Mouse (Mus musculus): Measurements from ENCODE around the gene Foxf2.

Foxf2 gene

GRCm38 (mm10) chr13:31626183-31626801 is 676 bp downstream of the Foxf2 start:
- DNase-seq (ENCODE audit: low spot score) = peak; percentile 72

GRCm38 (mm10) chr13:31626991-31627625 is 1.5 kb downstream of the Foxf2 start:
- DNase-seq (ENCODE audit: low spot score) = no peak

GRCm38 (mm10) chr13:31627864-31628690 is 2.5 kb downstream of the Foxf2 start:
- peak; percentile 51 for DNase-seq (ENCODE audit: low spot score)

- no peak for DNase-seq (ENCODE audit: low spot score)
Observed at GRCm38 (mm10) chr13:31628691-31629180, 3.1 kb downstream of the Foxf2 start.

GRCm38 (mm10) chr13:31629321-31629851 is 3.8 kb downstream of the Foxf2 start:
- peak; percentile 43 for DNase-seq (ENCODE audit: low spot score)

GRCm38 (mm10) chr13:31630051-31630450 is 4.4 kb downstream of the Foxf2 start:
- no peak for DNase-seq (ENCODE audit: low spot score)

GRCm38 (mm10) chr13:31630551-31630950 is 4.9 kb downstream of the Foxf2 start:
- no peak for DNase-seq (ENCODE audit: low spot score)

- no peak for DNase-seq (ENCODE audit: low spot score)
Observed at GRCm38 (mm10) chr13:31631291-31631690, 5.7 kb downstream of the Foxf2 start.

GRCm38 (mm10) chr13:31632450-31632849 is 6.8 kb downstream of the Foxf2 start:
- DNase-seq (ENCODE audit: low spot score) = peak; percentile 93

- no peak for DNase-seq (ENCODE audit: low spot score)
Observed at GRCm38 (mm10) chr13:31633259-31633658, 7.6 kb downstream of the Foxf2 start.

- no peak for DNase-seq (ENCODE audit: low spot score)
Observed at GRCm38 (mm10) chr13:31635546-31635945, 9.9 kb downstream of the Foxf2 start.

GRCm38 (mm10) chr13:31641517-31641916 is 15.9 kb downstream of the Foxf2 start:
- no peak for DNase-seq (ENCODE audit: low spot score)

GRCm38 (mm10) chr13:31652131-31652745 is 26.6 kb downstream of the Foxf2 start:
- no peak for DNase-seq (ENCODE audit: low spot score)

GRCm38 (mm10) chr13:31656249-31656648 is 30.6 kb downstream of the Foxf2 start:
- no peak for DNase-seq (ENCODE audit: low spot score)

- DNase-seq (ENCODE audit: low spot score) = no peak
Observed at GRCm38 (mm10) chr13:31658212-31658611, 32.6 kb downstream of the Foxf2 start.

- DNase-seq (ENCODE audit: low spot score) = peak; percentile 86
Observed at GRCm38 (mm10) chr13:31658963-31659362, 33.3 kb downstream of the Foxf2 start.

- no peak for DNase-seq (ENCODE audit: low spot score)
Observed at GRCm38 (mm10) chr13:31661211-31661610, 35.6 kb downstream of the Foxf2 start.

GRCm38 (mm10) chr13:31665376-31665775 is 39.8 kb downstream of the Foxf2 start:
- no peak for DNase-seq (ENCODE audit: low spot score)

- no peak for DNase-seq (ENCODE audit: low spot score)
Observed at GRCm38 (mm10) chr13:31667919-31668524, 42.4 kb downstream of the Foxf2 start.

- DNase-seq (ENCODE audit: low spot score) = no peak
Observed at GRCm38 (mm10) chr13:31672093-31672492, 46.5 kb downstream of the Foxf2 start.

Data from embryo, embryonic 10 days (tissue).